Mouse (Mus musculus) kidney, embryonic 16.5 days (tissue): Measurements from ENCODE around the gene Phkg2. TPM values are rescaled to one million over a fixed set of nuclear protein-coding genes. Genes with fewer than 3 reads are reported as not detected.

Experiments used
- ATAC-seq: fragments of 200-750 bp; cut with Nextera tagmentation; 2 replicates; pipeline ENCODE4 v1.8.0; 2017; ENCODE audit warnings: moderate TSS enrichment; ENCODE audit not compliant: low FRiP score, low TSS enrichment
- H3K27ac ChIP-seq: fragments of 300-500 bp; sonication (generic); 2 replicates; pipeline ENCODE4 v1.5.1; 2014; ENCODE audit warnings: low read length
- H3K27me3 ChIP-seq: fragments of 300-500 bp; sonication (generic); 2 replicates; pipeline ENCODE4 v1.6.1; 2014; ENCODE audit warnings: low read length, control low read depth, mixed read lengths; ENCODE audit not compliant: insufficient read depth
- H3K36me3 ChIP-seq: fragments of 300-500 bp; sonication (generic); 2 replicates; pipeline ENCODE4 v1.6.1; 2014; ENCODE audit warnings: low read length, control low read depth, mixed read lengths; ENCODE audit not compliant: insufficient read depth
- H3K4me1 ChIP-seq: fragments of 300-500 bp; sonication (generic); 2 replicates; pipeline ENCODE4 v1.6.1; 2014; ENCODE audit warnings: low read length, control low read depth, mixed read lengths; ENCODE audit not compliant: insufficient read depth
- H3K4me2 ChIP-seq: fragments of 300-500 bp; sonication (generic); replicated peaks from 2 replicates; pipeline ENCODE4 v1.6.1; 2014; ENCODE audit warnings: low read depth, low read length
- H3K4me3 ChIP-seq: fragments of 300-500 bp; sonication (generic); 2 replicates; pipeline ENCODE4 v1.5.1; 2014; ENCODE audit warnings: mild to moderate bottlenecking, low read length
- H3K9ac ChIP-seq: fragments of 300-500 bp; sonication (generic); replicated peaks from 2 replicates; pipeline ENCODE4 v1.6.1; 2014; ENCODE audit warnings: low read length
- H3K9me3 ChIP-seq: fragments of 300-500 bp; sonication (generic); 2 replicates; pipeline ENCODE4 v1.6.1; 2016; ENCODE audit warnings: low read length, control low read depth
- whole genome bisulfite sequencing: fragments of 180-500 bp; shearing (Covaris S2); extraction: QIAGEN DNeasy Blood & Tissue Kit; methylation state at CpG from one replicate; pipeline ENCODE4 v1.1.7; 2014; 5-methylcytosine and 5-hydroxymethylcytosine counted together
- polyA plus RNA-seq: library from polyadenylated mRNA; unstranded; fragments of >200 nt; fragmentation: Nextera tagmentation; extraction: Ambion mirVana; gene quantifications from 2 replicates; pipeline ENCODE4 v1.2.1, GENCODE M21; 2015

The Phkg2 gene
- 40.7 and 46.7 TPM in 2 replicates for polyA plus RNA-seq

DNA sequence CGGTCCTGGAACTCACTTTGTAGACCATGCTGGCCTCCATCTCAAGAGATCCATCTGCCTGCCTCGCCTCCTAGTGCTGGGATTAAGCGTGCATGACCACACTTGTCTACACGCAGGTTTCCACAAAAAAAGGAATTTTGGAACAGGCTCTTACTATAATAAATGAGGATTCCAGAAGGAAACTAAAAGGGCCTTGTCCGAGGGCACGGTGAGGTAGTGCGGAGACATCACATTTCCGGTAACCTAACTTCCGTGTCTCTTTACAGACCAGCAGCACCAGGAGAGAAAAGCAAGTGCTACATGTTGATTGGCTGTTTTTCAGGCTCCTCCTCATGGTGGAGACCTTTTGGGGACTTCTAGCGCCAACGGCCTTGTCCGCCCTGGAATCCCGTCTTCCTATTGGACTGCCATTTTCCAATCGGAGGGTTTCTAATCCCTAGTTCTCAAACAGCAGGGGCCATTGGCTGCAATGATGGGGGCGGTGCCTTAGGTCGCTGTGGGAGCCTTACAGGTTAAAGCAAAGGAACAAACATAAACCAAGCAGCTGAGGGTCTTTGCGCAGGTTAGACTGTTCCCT, at the start of gene Phkg2:
TSS of gene Phkg2 (plus strand) at position 446 of the 577 bp plus-strand sequence.
- Histone ChIP-seq H3K4me3 (peak within 1 kb of the TSS; percentile 79), H3K4me1 (peaks cover 17% of the 10 kb centered on the region), H3K9me3 (no peaks in the 10 kb centered on the region), H3K4me2 (peak within 1 kb of the TSS; percentile 79), H3K9ac (peak within 1 kb of the TSS; percentile 91), H3K36me3 (peaks cover 10% of the 10 kb centered on the region), H3K27me3 (no peaks in the 10 kb centered on the region), H3K27ac (peak within 1 kb of the TSS; percentile 77)
- peak; percentile 99 for ATAC-seq
- under 1% methylated on average over 17 of the region's 17 CpGs for WGBS

DNA sequence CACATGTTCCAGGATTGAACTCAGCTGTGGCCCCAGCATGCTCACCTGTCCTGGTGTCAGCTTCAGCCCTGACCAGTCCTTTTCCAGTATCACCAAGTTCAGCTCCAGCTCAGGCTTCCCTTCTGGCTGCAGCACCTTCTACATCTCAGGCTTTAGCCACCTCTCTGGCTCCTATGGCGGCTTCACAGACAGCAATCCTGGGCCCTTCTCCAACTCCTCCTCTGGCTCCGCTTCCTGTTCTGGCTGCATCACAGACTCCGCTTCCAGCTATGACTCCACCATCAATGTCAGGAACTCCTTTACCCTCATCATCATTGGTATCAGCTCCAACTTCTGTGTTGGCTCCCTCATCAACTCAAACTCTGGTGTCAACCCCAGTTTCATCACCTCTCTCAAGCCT, 31.5 kb upstream of the Phkg2 start:
- Histone ChIP-seq H3K27ac (no peak overlapping the region), H3K4me1 (no peaks in the 10 kb centered on the region), H3K36me3 (peaks cover 82% of the 10 kb centered on the region), H3K4me3 (no peak overlapping the region), H3K9ac (no peak overlapping the region), H3K9me3 (no peaks in the 10 kb centered on the region), H3K27me3 (no peaks in the 10 kb centered on the region), H3K4me2 (no peak overlapping the region)
- 97% methylated on average over 3 of the region's 3 CpGs for WGBS
- ATAC-seq: no peak

DNA sequence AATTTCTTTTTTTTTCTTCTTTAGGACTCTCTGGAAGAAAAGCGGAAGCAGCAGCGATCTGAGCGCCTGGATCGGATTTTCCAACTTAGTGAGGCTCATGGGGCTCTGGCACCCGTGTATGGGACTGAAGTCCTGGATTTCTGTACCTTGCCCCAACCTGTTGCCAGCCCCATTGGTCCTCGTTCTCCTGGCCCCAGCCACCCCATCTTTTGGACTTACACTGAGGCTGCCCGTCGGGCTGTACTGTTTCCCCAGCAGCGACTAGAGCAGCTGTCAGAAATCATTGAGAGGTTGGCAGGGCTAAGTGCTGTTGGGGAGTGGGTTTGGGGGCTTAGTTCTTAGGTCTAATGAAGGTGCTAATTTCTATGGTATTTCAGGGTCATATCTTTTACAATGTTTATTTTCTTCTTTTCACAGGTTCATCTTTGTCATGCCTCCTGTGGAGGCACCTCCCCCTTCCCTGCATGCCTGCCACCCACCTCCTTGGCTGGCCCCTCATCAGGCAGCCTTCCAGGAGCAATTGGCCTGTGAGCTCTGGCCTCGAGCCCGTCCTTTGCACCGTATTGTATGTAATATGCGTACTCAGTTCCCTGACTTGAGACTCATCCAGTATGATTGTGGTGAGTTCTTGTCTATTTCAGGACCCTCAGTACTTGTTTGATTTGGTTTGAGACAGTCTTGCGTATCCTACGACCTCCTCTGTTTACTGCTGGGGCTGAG, 23.9 kb upstream of the Phkg2 start:
- Histone ChIP-seq H3K27me3 (no peaks in the 10 kb centered on the region), H3K9me3 (no peaks in the 10 kb centered on the region), H3K36me3 (peaks cover 63% of the 10 kb centered on the region), H3K4me3 (no peak overlapping the region), H3K4me2 (no peak overlapping the region), H3K4me1 (no peaks in the 10 kb centered on the region), H3K9ac (no peak overlapping the region), H3K27ac (no peak overlapping the region)
- no peak for ATAC-seq
- 86% methylated on average over 15 of the region's 15 CpGs for WGBS

DNA sequence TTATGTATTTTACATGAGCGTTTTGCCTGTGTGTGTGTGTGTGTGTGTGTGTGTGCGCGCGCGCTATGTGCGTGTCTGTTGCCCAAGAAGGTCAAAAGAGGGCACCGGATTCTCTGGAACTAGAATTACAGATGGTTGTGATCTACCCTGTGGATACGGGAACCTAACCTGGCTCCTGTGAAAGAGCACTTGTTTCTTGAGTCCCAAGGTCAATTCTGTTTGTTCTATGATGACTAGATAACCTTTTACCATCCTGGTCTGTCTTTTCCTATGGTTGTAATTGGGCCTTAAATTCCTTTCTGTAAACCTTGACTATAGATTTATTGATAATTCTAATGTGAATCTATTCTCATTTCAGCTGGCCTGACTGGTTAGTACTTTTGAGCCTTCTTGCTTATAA, 21.6 kb upstream of the Phkg2 start:
- no peaks in the 10 kb centered on the region for H3K27me3 ChIP-seq
- H3K36me3 ChIP-seq: peaks cover 65% of the 10 kb centered on the region
- ATAC-seq: no peak
- no peak overlapping the region for H3K4me3 ChIP-seq
- no peak overlapping the region for H3K27ac ChIP-seq
- no peak overlapping the region for H3K4me2 ChIP-seq
- WGBS: 89% methylated on average over 8 of the region's 8 CpGs
- H3K4me1 ChIP-seq: no peaks in the 10 kb centered on the region
- H3K9me3 ChIP-seq: no peaks in the 10 kb centered on the region
- H3K9ac ChIP-seq: no peak overlapping the region

DNA sequence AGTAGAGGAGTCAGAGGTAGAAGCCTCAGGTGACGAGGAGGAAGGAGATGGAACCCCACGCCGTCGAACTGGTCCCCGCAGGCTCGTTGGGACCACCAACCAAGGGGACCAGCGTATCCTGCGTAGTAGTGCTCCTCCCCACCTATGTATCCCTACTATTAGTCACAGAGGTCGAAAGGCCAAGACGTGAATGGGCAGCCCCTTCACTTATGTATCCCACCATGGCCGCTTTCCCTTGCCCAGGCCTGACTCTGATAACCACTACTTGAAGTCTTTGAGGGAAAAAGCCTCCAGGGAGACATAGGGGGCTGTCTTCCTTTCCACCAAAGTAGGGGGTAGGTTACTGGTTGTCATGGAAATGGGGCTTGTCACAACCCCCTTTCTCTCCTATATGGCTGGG, 12.6 kb upstream of the Phkg2 start:
- Histone ChIP-seq H3K27me3 (no peaks in the 10 kb centered on the region), H3K4me3 (no peak overlapping the region), H3K4me1 (no peaks in the 10 kb centered on the region), H3K4me2 (no peak overlapping the region), H3K36me3 (peaks cover 68% of the 10 kb centered on the region), H3K9ac (no peak overlapping the region), H3K27ac (no peak overlapping the region), H3K9me3 (no peaks in the 10 kb centered on the region)
- 93% methylated on average over 11 of the region's 11 CpGs for WGBS
- ATAC-seq: no peak

DNA sequence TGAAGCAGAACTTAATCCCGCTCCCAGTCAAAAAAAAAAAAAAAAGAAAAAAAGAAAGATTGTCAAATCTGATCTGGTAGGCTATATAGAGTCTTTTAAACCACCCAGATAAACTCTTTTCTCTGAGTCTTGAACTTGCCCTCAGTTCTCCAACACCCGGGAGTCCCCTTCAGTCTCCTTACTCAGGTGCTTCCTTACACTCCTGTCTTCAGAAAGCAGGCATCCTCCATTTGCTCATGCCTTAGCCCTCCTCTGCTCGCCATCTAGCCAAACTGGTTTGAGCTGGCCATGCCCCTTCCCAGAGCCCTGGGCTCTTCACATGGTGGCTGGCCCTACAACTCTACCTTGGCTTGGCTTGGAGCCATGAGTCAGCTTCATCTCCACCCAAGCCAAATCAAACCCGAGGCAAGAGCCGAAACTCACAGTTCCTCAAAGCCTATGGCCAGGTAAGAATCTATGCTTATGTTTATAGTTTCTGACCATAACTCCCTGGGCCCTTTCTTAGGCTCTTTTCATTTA, 11.7 kb upstream of the Phkg2 start, which contains the start of gene Tmem265:
TSS of gene Tmem265 (plus strand) at position 51 of the 519 bp plus-strand sequence.
- Histone ChIP-seq H3K36me3 (peaks cover 66% of the 10 kb centered on the region), H3K4me3 (no peak within 1 kb of the TSS), H3K4me1 (no peaks in the 10 kb centered on the region), H3K9ac (no peak within 1 kb of the TSS), H3K27me3 (no peaks in the 10 kb centered on the region), H3K9me3 (no peaks in the 10 kb centered on the region), H3K27ac (no peak within 1 kb of the TSS), H3K4me2 (no peak within 1 kb of the TSS)
- WGBS: 84% methylated on average over 5 of the region's 5 CpGs
- ATAC-seq: no peak

DNA sequence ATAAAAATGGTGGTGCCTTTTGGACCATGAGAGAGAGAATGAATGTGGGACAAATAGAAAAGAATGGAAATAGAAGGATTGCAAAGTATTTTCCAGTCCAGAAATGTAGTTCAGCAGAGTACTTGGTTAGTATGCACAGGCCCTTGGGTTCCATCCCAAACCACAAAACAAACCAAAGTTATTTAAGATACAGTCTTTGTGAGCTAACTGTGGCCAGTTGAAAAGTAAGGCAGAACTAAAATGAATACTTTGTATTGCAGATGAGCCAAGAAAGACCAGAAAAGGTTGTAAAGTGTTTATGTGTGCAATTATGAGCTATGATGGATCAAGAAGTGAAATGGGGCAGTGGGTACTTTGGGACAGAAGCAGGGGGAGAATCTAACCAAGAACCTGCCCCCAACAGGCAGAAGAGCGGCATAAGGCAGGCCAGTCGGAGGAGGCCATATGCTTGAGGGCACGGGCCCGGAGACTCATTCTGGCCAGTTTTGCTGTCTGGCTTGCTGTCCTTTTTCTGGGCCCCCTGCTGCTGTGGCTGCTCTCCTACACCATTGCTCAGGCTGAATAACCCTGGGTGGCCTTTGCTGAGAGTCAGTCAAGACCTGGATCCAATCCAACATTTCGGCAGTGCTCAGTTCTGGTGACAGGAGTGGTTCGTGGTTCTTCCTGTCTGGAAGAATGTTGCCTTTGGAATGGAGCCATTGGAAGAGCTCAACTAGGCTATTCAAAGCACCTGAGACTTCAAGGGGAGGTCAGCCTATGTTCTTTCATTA, 8.6 kb upstream of the Phkg2 start:
- WGBS: 72% methylated on average over 6 of the region's 6 CpGs
- H3K9me3 ChIP-seq: no peaks in the 10 kb centered on the region
- no peaks in the 10 kb centered on the region for H3K4me1 ChIP-seq
- no peak; the same call in 1 of the 2 replicates for ATAC-seq
- no peaks in the 10 kb centered on the region for H3K27me3 ChIP-seq
- no peak overlapping the region for H3K27ac ChIP-seq
- H3K4me3 ChIP-seq: no peak overlapping the region
- no peak overlapping the region for H3K9ac ChIP-seq
- peaks cover 45% of the 10 kb centered on the region for H3K36me3 ChIP-seq
- no peak overlapping the region for H3K4me2 ChIP-seq

DNA sequence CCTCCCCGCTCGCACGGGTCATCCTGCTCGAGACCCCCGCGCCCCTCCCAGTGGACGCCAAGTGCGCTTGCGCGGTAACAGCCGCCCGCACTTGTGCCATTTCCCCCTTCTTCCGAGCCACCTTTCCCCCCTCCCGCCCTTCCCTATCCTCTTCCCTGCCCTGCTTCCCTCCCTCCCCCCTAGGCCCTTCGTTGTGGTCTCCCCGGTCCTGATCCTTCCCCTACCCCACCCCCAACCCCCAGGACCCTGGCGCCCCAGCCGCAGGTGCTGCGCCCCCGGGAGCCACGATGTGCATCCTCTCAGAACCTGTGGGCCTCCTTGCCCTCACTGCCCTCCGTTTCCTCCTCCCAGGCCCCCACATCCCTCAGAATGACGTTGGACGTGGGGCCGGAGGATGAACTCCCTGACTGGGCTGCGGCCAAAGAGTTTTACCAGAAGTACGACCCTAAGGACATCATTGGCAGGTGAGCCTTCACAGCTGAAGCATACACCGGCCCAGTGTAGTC, 416 bp downstream of the Phkg2 start:
- WGBS: under 1% methylated on average over 23 of the region's 28 CpGs

DNA sequence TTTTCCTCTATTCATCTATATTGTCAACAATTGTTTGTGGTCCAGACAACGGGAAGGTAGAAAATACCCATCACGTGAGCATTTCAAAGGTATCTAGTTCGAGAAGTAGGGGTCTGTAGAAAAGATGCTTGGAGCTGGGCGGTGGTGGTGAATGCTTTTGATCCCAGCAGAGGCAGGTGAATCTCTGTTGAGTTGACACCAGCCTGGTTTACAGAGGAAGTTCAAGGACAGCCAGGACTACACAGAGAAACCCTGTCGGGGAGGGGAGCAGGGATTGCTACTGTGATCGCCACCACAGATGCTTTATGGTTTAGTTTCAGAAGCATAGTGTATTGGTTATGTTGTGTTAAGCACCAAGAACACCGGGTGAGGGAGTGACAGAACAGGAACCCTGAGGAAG, 975 bp downstream of the Phkg2 start:
- Histone ChIP-seq H3K4me1 (peaks cover 17% of the 10 kb centered on the region), H3K9me3 (no peaks in the 10 kb centered on the region), H3K27me3 (no peaks in the 10 kb centered on the region), H3K4me3 (peak overlapping the region; percentile 79), H3K4me2 (peak overlapping the region; percentile 79), H3K27ac (no peak overlapping the region; the same call in 1 of the 2 replicates), H3K36me3 (peaks cover 15% of the 10 kb centered on the region), H3K9ac (peak overlapping the region; percentile 91)
- WGBS: 18% methylated on average over 7 of the region's 7 CpGs
- no peak for ATAC-seq

More for the DNA sequence above, 416 bp downstream of the Phkg2 start:
- Histone ChIP-seq H3K36me3 (peaks cover 15% of the 10 kb centered on the region), H3K4me1 (peaks cover 17% of the 10 kb centered on the region), H3K27me3 (no peaks in the 10 kb centered on the region), H3K9ac (peak overlapping the region; percentile 91), H3K4me2 (peak overlapping the region; percentile 79), H3K9me3 (no peaks in the 10 kb centered on the region), H3K4me3 (peak overlapping the region; percentile 79), H3K27ac (peak overlapping the region; percentile 76)
- peak; percentile 59 for ATAC-seq
